Comparison of ENCODE assay signal across 11 mouse cellular contexts in genomic region chr4:117390850-117391795, GRCm38 (mm10).
A peak's percentile ranks its signal among the peaks of the same experiment; 100 is the strongest.
DNase-seq lines count a peak whose midpoint lies in the region; ATAC-seq and TF ChIP-seq lines count a peak whose summit lies in the region.
"Had no signal": no experiment of that assay in that cellular context is flagged by ENCODE, and none has a peak within 500 bp of the region (broad histone marks: within the 10 kb centered on the region; RNA-seq: fewer than 3 reads in every experiment).

No protein-coding gene starts in this region.

- no peak overlapping the region for H3K9ac ChIP-seq in embryonic facial prominence, embryonic 14.5 days (ENCODE audit: low read depth, low read length)
- H3K9ac ChIP-seq in hindbrain, embryonic 16.5 days (ENCODE audit: low read depth, low read length) = no peak overlapping the region
- H3K9ac ChIP-seq in midbrain, embryonic 16.5 days (ENCODE audit: low read depth, low read length) = no peak overlapping the region

- no peak overlapping the region for H3K4me3 ChIP-seq in layer of hippocampus, adult 2 months
- no peak overlapping the region for H3K4me3 ChIP-seq in embryonic facial prominence, embryonic 14.5 days (ENCODE audit: low read depth, low read length)
- no peak overlapping the region for H3K4me3 ChIP-seq in hindbrain, embryonic 16.5 days (ENCODE audit: low read length)
- no peak overlapping the region for H3K4me3 ChIP-seq in midbrain, embryonic 16.5 days (ENCODE audit: low read depth, low read length)

- H3K27me3 ChIP-seq in embryonic facial prominence, embryonic 14.5 days (replicated peaks; ENCODE audit: control insufficient read depth, insufficient read depth, low read length) = peaks cover 22% of the 10 kb centered on the region; the same call in 1 of the 2 replicates
- H3K27me3 ChIP-seq in hindbrain, embryonic 16.5 days (replicated peaks; ENCODE audit: control insufficient read depth, insufficient read depth, low read length) = peaks cover 34% of the 10 kb centered on the region
- H3K27me3 ChIP-seq in midbrain, embryonic 16.5 days (ENCODE audit: control insufficient read depth, insufficient read depth, low read depth, low read length) = peaks cover 10% of the 10 kb centered on the region

- no peak for DNase-seq in layer of hippocampus, adult 2 months (ENCODE audit: low spot score in 2 of 2)
- no peak for DNase-seq in layer of hippocampus, adult 8-10 months (ENCODE audit: low spot score in 2 of 2)
- DNase-seq in embryonic facial prominence, embryonic 14.5 days (ENCODE audit: low spot score) = no peak
- no peak for DNase-seq in ovary, adult 18-20 months (ENCODE audit: low spot score)
- no peak for DNase-seq in adipocyte (ENCODE audit: low spot score)
- DNase-seq: right cerebral cortex, adult 18-20 months had no signal

- WGBS in embryonic facial prominence, embryonic 14.5 days = 31% methylated on average over 21 of the region's 22 CpGs
- 28% methylated on average over 22 of the region's 22 CpGs for WGBS in hindbrain, embryonic 16.5 days
- WGBS in midbrain, embryonic 16.5 days = 23% methylated on average over 22 of the region's 22 CpGs

- peak overlapping the region; percentile 20 for H3K4me2 ChIP-seq in embryonic facial prominence, embryonic 14.5 days (ENCODE audit: low read depth, low read length)
- peak overlapping the region; percentile 33 for H3K4me2 ChIP-seq in hindbrain, embryonic 16.5 days (ENCODE audit: low read length)
- H3K4me2 ChIP-seq in midbrain, embryonic 16.5 days (ENCODE audit: low read length) = peak overlapping the region; percentile 35

- H3K36me3 ChIP-seq in embryonic facial prominence, embryonic 14.5 days (ENCODE audit: control insufficient read depth, insufficient read depth, low read length) = no peaks in the 10 kb centered on the region
- no peaks in the 10 kb centered on the region for H3K36me3 ChIP-seq in hindbrain, embryonic 16.5 days (ENCODE audit: control insufficient read depth, insufficient read depth, low read length)
- no peaks in the 10 kb centered on the region for H3K36me3 ChIP-seq in midbrain, embryonic 16.5 days (ENCODE audit: control insufficient read depth, insufficient read depth, low read length)
- H3K36me3 ChIP-seq: G1E had no signal

- H3K9me3 ChIP-seq in embryonic facial prominence, embryonic 14.5 days (ENCODE audit: control insufficient read depth, low read length) = no peaks in the 10 kb centered on the region
- no peaks in the 10 kb centered on the region for H3K9me3 ChIP-seq in hindbrain, embryonic 16.5 days (ENCODE audit: control insufficient read depth, low read length)
- no peaks in the 10 kb centered on the region for H3K9me3 ChIP-seq in midbrain, embryonic 16.5 days (replicated peaks; ENCODE audit: control insufficient read depth, low read length, poor library complexity, severe bottlenecking)
- H3K9me3 ChIP-seq: G1E had no signal

- H3K4me1 ChIP-seq in embryonic facial prominence, embryonic 14.5 days (ENCODE audit: control insufficient read depth, insufficient read depth, low read length) = peaks cover 7% of the 10 kb centered on the region; the same call in 1 of the 2 replicates
- peaks cover 15% of the 10 kb centered on the region for H3K4me1 ChIP-seq in hindbrain, embryonic 16.5 days (ENCODE audit: control insufficient read depth, insufficient read depth, low read depth, low read length)
- peaks cover 28% of the 10 kb centered on the region for H3K4me1 ChIP-seq in midbrain, embryonic 16.5 days (ENCODE audit: control insufficient read depth, insufficient read depth, low read length)

- no peak for ATAC-seq in embryonic facial prominence, embryonic 14.5 days (ENCODE audit: low read depth)
- no peak for ATAC-seq in hindbrain, embryonic 16.5 days
- ATAC-seq in midbrain, embryonic 16.5 days = peak; percentile 39; the same call in 1 of the 2 replicates
- no peak for ATAC-seq in monocyte, adult 5-6 weeks (replicated peaks; ENCODE audit: insufficient number of reproducible peaks, low FRiP score, low TSS enrichment, poor library complexity, severe bottlenecking)
- ATAC-seq: inflammation-experienced regulatory T-cells, adult 6 months had no signal

- TF ChIP-seq CTCF in layer of hippocampus, adult 2 months (conservative IDR thresholded peaks at IDR 0.05) = no peak; the same call in 1 of the 2 replicates

- peak overlapping the region; percentile 53; the same call in 1 of the 2 replicates for H3K27ac ChIP-seq in layer of hippocampus, adult 2 months
- no peak overlapping the region for H3K27ac ChIP-seq in embryonic facial prominence, embryonic 14.5 days (replicated peaks; ENCODE audit: low read depth, low read length)
- 0 out of 2 replicates have a peak overlapping the region, but pooled peaks have one; percentile 29 for H3K27ac ChIP-seq in hindbrain, embryonic 16.5 days (ENCODE audit: low read depth, low read length)
- H3K27ac ChIP-seq in midbrain, embryonic 16.5 days (ENCODE audit: low read length) = peak overlapping the region; percentile 60
